Mouse (Mus musculus): Measurements from ENCODE around the gene A4galt. TPM values are rescaled to one million over a fixed set of nuclear protein-coding genes. Genes with fewer than 3 reads are reported as not detected.

The A4galt gene
- polyA plus RNA-seq, 1 experiment from 2014 or later, result 2.3 TPM

GRCm38 (mm10) chr15:83255191-83255782 lies 3.7 kb upstream of the A4galt start:
- no peak overlapping the region for H3K4me3 ChIP-seq (ENCODE audit: low read length)
- no peak overlapping the region for H3K4me2 ChIP-seq (ENCODE audit: low read depth, low read length)
- no peak overlapping the region for H3K9ac ChIP-seq (ENCODE audit: low read length)
- ATAC-seq (ENCODE audit: low read depth), result no peak
- H3K27me3 ChIP-seq (ENCODE audit: control insufficient read depth, insufficient read depth, low read depth, low read length), result peaks cover 20% of the 10 kb centered on the region
- no peaks in the 10 kb centered on the region for H3K36me3 ChIP-seq (ENCODE audit: control insufficient read depth, insufficient read depth, low read length)
- WGBS, result 91% methylated on average over 4 of the region's 4 CpGs
- 0 out of 2 replicates have a peak, but pooled peaks cover 2% of the 10 kb centered on the region for H3K9me3 ChIP-seq (ENCODE audit: control insufficient read depth, low read length)
- H3K27ac ChIP-seq (ENCODE audit: low read length), result no peak overlapping the region
- peaks cover 5% of the 10 kb centered on the region for H3K4me1 ChIP-seq (replicated peaks; ENCODE audit: control insufficient read depth, insufficient read depth, low read length)

- no peak overlapping the region for H3K27ac ChIP-seq (ENCODE audit: low read length)
Measured at GRCm38 (mm10) chr15:83254372-83255070, 2.9 kb upstream of the A4galt start.

GRCm38 (mm10) chr15:83252060-83252459 lies 486 bp upstream of the A4galt start:
- Histone ChIP-seq H3K9me3 (ENCODE audit: control insufficient read depth, low read length) (0 out of 2 replicates have a peak, but pooled peaks cover 2% of the 10 kb centered on the region), H3K4me1 (replicated peaks; ENCODE audit: control insufficient read depth, insufficient read depth, low read length) (peaks cover 5% of the 10 kb centered on the region; the same call in 1 of the 2 replicates), H3K36me3 (ENCODE audit: control insufficient read depth, insufficient read depth, low read length) (no peaks in the 10 kb centered on the region), H3K27ac (ENCODE audit: low read length) (no peak overlapping the region), H3K27me3 (ENCODE audit: control insufficient read depth, insufficient read depth, low read depth, low read length) (peaks cover 28% of the 10 kb centered on the region), H3K4me3 (ENCODE audit: low read length) (no peak overlapping the region; the same call in 1 of the 2 replicates), H3K9ac (ENCODE audit: low read length) (no peak overlapping the region), H3K4me2 (ENCODE audit: low read depth, low read length) (no peak overlapping the region; the same call in 1 of the 2 replicates)
- ATAC-seq (ENCODE audit: low read depth), result no peak
- 56% methylated on average over 14 of the region's 14 CpGs for WGBS

More at GRCm38 (mm10) chr15:83254372-83255070, 2.9 kb upstream of the A4galt start:
- Histone ChIP-seq H3K27me3 (ENCODE audit: control insufficient read depth, insufficient read depth, low read depth, low read length) (peaks cover 25% of the 10 kb centered on the region), H3K9me3 (ENCODE audit: control insufficient read depth, low read length) (0 out of 2 replicates have a peak, but pooled peaks cover 2% of the 10 kb centered on the region), H3K4me1 (replicated peaks; ENCODE audit: control insufficient read depth, insufficient read depth, low read length) (peaks cover 5% of the 10 kb centered on the region), H3K4me3 (ENCODE audit: low read length) (no peak overlapping the region), H3K9ac (ENCODE audit: low read length) (no peak overlapping the region), H3K4me2 (ENCODE audit: low read depth, low read length) (no peak overlapping the region), H3K36me3 (ENCODE audit: control insufficient read depth, insufficient read depth, low read length) (no peaks in the 10 kb centered on the region)
- WGBS, result 52% methylated on average over 10 of the region's 10 CpGs
- no peak for ATAC-seq (ENCODE audit: low read depth)

- Histone ChIP-seq H3K36me3 (ENCODE audit: control insufficient read depth, insufficient read depth, low read length) (no peaks in the 10 kb centered on the region), H3K4me2 (ENCODE audit: low read depth, low read length) (peak overlapping the region; percentile 66), H3K27me3 (ENCODE audit: control insufficient read depth, insufficient read depth, low read depth, low read length) (peaks cover 28% of the 10 kb centered on the region), H3K9ac (ENCODE audit: low read length) (peak overlapping the region; percentile 45), H3K4me1 (replicated peaks; ENCODE audit: control insufficient read depth, insufficient read depth, low read length) (peaks cover 5% of the 10 kb centered on the region; the same call in 1 of the 2 replicates), H3K9me3 (ENCODE audit: control insufficient read depth, low read length) (0 out of 2 replicates have a peak, but pooled peaks cover 2% of the 10 kb centered on the region), H3K4me3 (ENCODE audit: low read length) (peak overlapping the region; percentile 52), H3K27ac (ENCODE audit: low read length) (no peak overlapping the region)
- 3% methylated on average over 20 of the region's 20 CpGs for WGBS
- ATAC-seq (ENCODE audit: low read depth), result 0 out of 2 replicates have a peak, but pooled peaks have one; percentile 16
Measured at GRCm38 (mm10) chr15:83250651-83251175, 861 bp downstream of the A4galt start.

- H3K36me3 ChIP-seq (ENCODE audit: control insufficient read depth, insufficient read depth, low read length), result no peaks in the 10 kb centered on the region
- no peak overlapping the region for H3K4me2 ChIP-seq (ENCODE audit: low read depth, low read length)
- WGBS, result 88% methylated on average over 12 of the region's 12 CpGs
- H3K9me3 ChIP-seq (ENCODE audit: control insufficient read depth, low read length), result no peaks in the 10 kb centered on the region
- peaks cover 28% of the 10 kb centered on the region for H3K27me3 ChIP-seq (ENCODE audit: control insufficient read depth, insufficient read depth, low read depth, low read length)
- H3K27ac ChIP-seq (ENCODE audit: low read length), result no peak overlapping the region
- ATAC-seq (ENCODE audit: low read depth), result no peak
- H3K4me1 ChIP-seq (replicated peaks; ENCODE audit: control insufficient read depth, insufficient read depth, low read length), result peaks cover 5% of the 10 kb centered on the region; the same call in 1 of the 2 replicates
- no peak overlapping the region for H3K4me3 ChIP-seq (ENCODE audit: low read length)
- H3K9ac ChIP-seq (ENCODE audit: low read length), result no peak overlapping the region
Measured at GRCm38 (mm10) chr15:83249535-83250287, 1.9 kb downstream of the A4galt start.

GRCm38 (mm10) chr15:83248236-83248844 lies 3.2 kb downstream of the A4galt start:
- Histone ChIP-seq H3K9ac (ENCODE audit: low read length) (no peak overlapping the region), H3K36me3 (ENCODE audit: control insufficient read depth, insufficient read depth, low read length) (no peaks in the 10 kb centered on the region), H3K4me3 (ENCODE audit: low read length) (no peak overlapping the region), H3K9me3 (ENCODE audit: control insufficient read depth, low read length) (no peaks in the 10 kb centered on the region), H3K4me2 (ENCODE audit: low read depth, low read length) (no peak overlapping the region), H3K4me1 (replicated peaks; ENCODE audit: control insufficient read depth, insufficient read depth, low read length) (peaks cover 5% of the 10 kb centered on the region; the same call in 1 of the 2 replicates), H3K27me3 (ENCODE audit: control insufficient read depth, insufficient read depth, low read depth, low read length) (peaks cover 28% of the 10 kb centered on the region), H3K27ac (ENCODE audit: low read length) (no peak overlapping the region)
- 49% methylated on average over 14 of the region's 14 CpGs for WGBS
- no peak for ATAC-seq (ENCODE audit: low read depth)

GRCm38 (mm10) chr15:83244371-83244770 lies 7.2 kb downstream of the A4galt start:
- H3K4me3 ChIP-seq (ENCODE audit: low read length), result no peak overlapping the region
- no peak overlapping the region for H3K27ac ChIP-seq (ENCODE audit: low read length)
- H3K9ac ChIP-seq (ENCODE audit: low read length), result no peak overlapping the region
- no peak for ATAC-seq (ENCODE audit: low read depth)
- WGBS, result 61% methylated on average over 3 of the region's 3 CpGs
- no peaks in the 10 kb centered on the region for H3K4me1 ChIP-seq (replicated peaks; ENCODE audit: control insufficient read depth, insufficient read depth, low read length)
- H3K4me2 ChIP-seq (ENCODE audit: low read depth, low read length), result no peak overlapping the region
- peaks cover 2% of the 10 kb centered on the region; the same call in 1 of the 2 replicates for H3K27me3 ChIP-seq (ENCODE audit: control insufficient read depth, insufficient read depth, low read depth, low read length)
- no peaks in the 10 kb centered on the region for H3K36me3 ChIP-seq (ENCODE audit: control insufficient read depth, insufficient read depth, low read length)
- no peaks in the 10 kb centered on the region for H3K9me3 ChIP-seq (ENCODE audit: control insufficient read depth, low read length)

- no peak for ATAC-seq (ENCODE audit: low read depth)
- Histone ChIP-seq H3K4me2 (ENCODE audit: low read depth, low read length) (no peak overlapping the region), H3K27ac (ENCODE audit: low read length) (no peak overlapping the region)
Measured at GRCm38 (mm10) chr15:83241961-83242680, 9.5 kb downstream of the A4galt start.

More at GRCm38 (mm10) chr15:83241961-83242680, 9.5 kb downstream of the A4galt start:
- H3K4me3 ChIP-seq (ENCODE audit: low read length), result no peak overlapping the region
- 71% methylated on average over 4 of the region's 4 CpGs for WGBS
- H3K4me1 ChIP-seq (replicated peaks; ENCODE audit: control insufficient read depth, insufficient read depth, low read length), result peaks cover 3% of the 10 kb centered on the region; the same call in 1 of the 2 replicates
- H3K9ac ChIP-seq (ENCODE audit: low read length), result no peak overlapping the region
- H3K36me3 ChIP-seq (ENCODE audit: control insufficient read depth, insufficient read depth, low read length), result no peaks in the 10 kb centered on the region
- H3K27me3 ChIP-seq (ENCODE audit: control insufficient read depth, insufficient read depth, low read depth, low read length), result no peaks in the 10 kb centered on the region
- H3K9me3 ChIP-seq (ENCODE audit: control insufficient read depth, low read length), result no peaks in the 10 kb centered on the region
